Comparison of ENCODE assay signal across 16 mouse cellular contexts in genomic region chr5:149503423-149504175, GRCm38 (mm10). TPM values are rescaled to one million over a fixed set of nuclear protein-coding genes. Genes with fewer than 3 reads are reported as not detected.
A peak's percentile ranks its signal among the peaks of the same experiment; 100 is the strongest.
DNase-seq lines count a peak whose midpoint lies in the region; ATAC-seq and TF ChIP-seq lines count a peak whose summit lies in the region.
"Had no signal": no experiment of that assay in that cellular context is flagged by ENCODE, and none has a peak within 500 bp of the region (broad histone marks: within the 10 kb centered on the region; RNA-seq: fewer than 3 reads in every experiment).

No protein-coding gene starts in this region.

- H3K4me3 ChIP-seq in left cerebral cortex, adult 2 months = peak overlapping the region; percentile 27; the same call in 1 of the 2 replicates
- H3K4me3 ChIP-seq in forebrain, embryonic 15.5 days = 0 out of 2 replicates have a peak overlapping the region, but pooled peaks have one; percentile 4
- H3K4me3 ChIP-seq in hindbrain, embryonic 15.5 days = no peak overlapping the region
- no peak overlapping the region for H3K4me3 ChIP-seq in midbrain, embryonic 14.5 days (replicated peaks; ENCODE audit: low read depth, low read length)
- no peak overlapping the region for H3K4me3 ChIP-seq in kidney, embryonic 16.5 days (ENCODE audit: low read length)
- H3K4me3 ChIP-seq: megakaryocyte, embryonic 14.5 days had no signal

- peak overlapping the region; percentile 27 for H3K4me2 ChIP-seq in forebrain, embryonic 15.5 days (replicated peaks)
- peak overlapping the region; percentile 28 for H3K4me2 ChIP-seq in hindbrain, embryonic 15.5 days
- H3K4me2 ChIP-seq in midbrain, embryonic 14.5 days (ENCODE audit: low read length) = peak overlapping the region; percentile 9; the same call in 1 of the 2 replicates
- H3K4me2 ChIP-seq in kidney, embryonic 16.5 days (replicated peaks; ENCODE audit: low read depth, low read length) = no peak overlapping the region

- DNase-seq in left cerebral cortex, adult 2 months (ENCODE audit: extremely low spot score in 1 of 2, low spot score in 2 of 2) = no peak
- DNase-seq in left cerebral cortex, adult 8-10 months (ENCODE audit: low spot score in 2 of 2) = no peak
- DNase-seq in midbrain, embryonic 14.5 days = peak; percentile 47
- DNase-seq in c-Kit-positive CD71-positive TER-119-positive erythroid progenitor cells, embryonic 14.5 days (ENCODE audit: low spot score) = no peak
- DNase-seq: heart, postnatal 14 days; liver, postnatal 0 days; spleen, adult 18-20 months had no signal

- H3K27me3 ChIP-seq in forebrain, embryonic 15.5 days = no peaks in the 10 kb centered on the region
- H3K27me3 ChIP-seq in hindbrain, embryonic 15.5 days = no peaks in the 10 kb centered on the region
- H3K27me3 ChIP-seq in midbrain, embryonic 14.5 days (ENCODE audit: control insufficient read depth, insufficient read depth, low read length) = no peaks in the 10 kb centered on the region
- H3K27me3 ChIP-seq in kidney, embryonic 16.5 days (ENCODE audit: insufficient read depth, low read length) = no peaks in the 10 kb centered on the region

- peak overlapping the region; percentile 23 for H3K9ac ChIP-seq in forebrain, embryonic 15.5 days (replicated peaks)
- no peak overlapping the region for H3K9ac ChIP-seq in hindbrain, embryonic 15.5 days
- H3K9ac ChIP-seq in midbrain, embryonic 14.5 days (replicated peaks; ENCODE audit: low read length) = no peak overlapping the region; the same call in 1 of the 2 replicates
- no peak overlapping the region for H3K9ac ChIP-seq in kidney, embryonic 16.5 days (replicated peaks; ENCODE audit: low read length)
- H3K9ac ChIP-seq: liver, postnatal 0 days had no signal

- WGBS in forebrain, embryonic 15.5 days = 50% methylated on average over 23 of the region's 23 CpGs
- WGBS in hindbrain, embryonic 15.5 days = 45% methylated on average over 23 of the region's 23 CpGs
- 56% methylated on average over 23 of the region's 23 CpGs for WGBS in midbrain, embryonic 14.5 days
- 84% methylated on average over 23 of the region's 23 CpGs for WGBS in kidney, embryonic 16.5 days

- intact Hi-C loops in left cerebral cortex, adult 2 months (cut with DNase I) = no loop called here

- peak overlapping the region; percentile 78 for H3K27ac ChIP-seq in left cerebral cortex, adult 2 months
- H3K27ac ChIP-seq in forebrain, embryonic 15.5 days (replicated peaks) = peak overlapping the region; percentile 93
- peak overlapping the region; percentile 64 for H3K27ac ChIP-seq in hindbrain, embryonic 15.5 days (replicated peaks)
- peak overlapping the region; percentile 60 for H3K27ac ChIP-seq in midbrain, embryonic 14.5 days (replicated peaks; ENCODE audit: low read depth, low read length)
- H3K27ac ChIP-seq in kidney, embryonic 16.5 days (ENCODE audit: low read length) = no peak overlapping the region

- H3K9me3 ChIP-seq in forebrain, embryonic 15.5 days = no peaks in the 10 kb centered on the region
- no peaks in the 10 kb centered on the region for H3K9me3 ChIP-seq in hindbrain, embryonic 15.5 days
- H3K9me3 ChIP-seq in midbrain, embryonic 14.5 days (ENCODE audit: control insufficient read depth, low read length) = no peaks in the 10 kb centered on the region
- no peaks in the 10 kb centered on the region for H3K9me3 ChIP-seq in kidney, embryonic 16.5 days (ENCODE audit: low read length)

- no peak for TF ChIP-seq CTCF in left cerebral cortex, adult 2 months (IDR thresholded peaks at IDR 0.05)

- peaks cover 26% of the 10 kb centered on the region for H3K4me1 ChIP-seq in forebrain, embryonic 15.5 days
- H3K4me1 ChIP-seq in hindbrain, embryonic 15.5 days (replicated peaks) = peaks cover 12% of the 10 kb centered on the region
- H3K4me1 ChIP-seq in midbrain, embryonic 14.5 days (ENCODE audit: control insufficient read depth, insufficient read depth, low read length) = no peaks in the 10 kb centered on the region
- H3K4me1 ChIP-seq in kidney, embryonic 16.5 days (ENCODE audit: insufficient read depth, low read length) = no peaks in the 10 kb centered on the region

- no peaks in the 10 kb centered on the region for H3K36me3 ChIP-seq in forebrain, embryonic 15.5 days
- H3K36me3 ChIP-seq in hindbrain, embryonic 15.5 days = no peaks in the 10 kb centered on the region
- H3K36me3 ChIP-seq in midbrain, embryonic 14.5 days (ENCODE audit: control insufficient read depth, insufficient read depth, low read length) = no peaks in the 10 kb centered on the region
- no peaks in the 10 kb centered on the region for H3K36me3 ChIP-seq in kidney, embryonic 16.5 days (ENCODE audit: insufficient read depth, low read length)

- peak; percentile 65 for ATAC-seq in forebrain, embryonic 15.5 days (replicated peaks)
- ATAC-seq in hindbrain, embryonic 15.5 days (ENCODE audit: low FRiP score, low read depth) = no peak
- no peak for ATAC-seq in midbrain, embryonic 14.5 days (ENCODE audit: low FRiP score, low TSS enrichment)
- no peak for ATAC-seq in kidney, embryonic 16.5 days (ENCODE audit: low FRiP score, low TSS enrichment)
- ATAC-seq in erythroblast, adult 5-6 weeks (replicated peaks; ENCODE audit: low FRiP score, poor library complexity, severe bottlenecking) = no peak
- ATAC-seq: CD4-positive, CD25-positive, alpha-beta regulatory T cell, adult 4 months; liver, postnatal 0 days had no signal

RNA-seq across cellular contexts. Expression of gene Wdr95, which starts 24.9 kb away (rescaled TPM):
- under 1 TPM; 0.56 to 0.75 TPM for total RNA-seq in left cerebral cortex, adult 2 months (2021)
- 1 to 10 TPM in 1 of 4 experiments, under 1 TPM in 3; 0.15 to 1.9 (median 0.43) TPM for total RNA-seq in left cerebral cortex, adult 8-10 months (2022)
- 0.46 and 0.75 TPM in 2 replicates for polyA plus RNA-seq in forebrain, embryonic 15.5 days (2015; fragmentation: Nextera tagmentation; extraction: Ambion mirVana)
- polyA plus RNA-seq in hindbrain, embryonic 15.5 days (2015; fragmentation: Nextera tagmentation; extraction: Ambion mirVana) = 0.13 and 0.43 TPM in 2 replicates
- 0.30 TPM in 1 of 2 replicates, not detected in the other for polyA plus RNA-seq in midbrain, embryonic 14.5 days (2014; fragmentation: Nextera tagmentation; extraction: Ambion mirVana)
- polyA plus RNA-seq in kidney, embryonic 16.5 days (2015; fragmentation: Nextera tagmentation; extraction: Ambion mirVana) = not detected in 2 replicates
- total RNA-seq in erythroblast, adult 5-6 weeks (2015; ENCODE audit: low replicate concordance) = not detected in 2 replicates
- not detected in 2 replicates for total RNA-seq in erythroblast, adult 5-6 weeks (2017; ENCODE audit: low replicate concordance)
- total RNA-seq: adrenal gland, adult 18-20 months; heart, postnatal 14 days had no signal
- polyA plus RNA-seq: CD4-positive, CD25-positive, alpha-beta regulatory T cell, adult 4 months; kidney, embryonic 14.5 days; limb, embryonic 11.5 days; liver, postnatal 0 days had no signal

Comparison
In these comparisons a context has a peak if more than half of its experiments do, and no peak if none do; other contexts are left out.
1. H3K4me3 ChIP-seq: peak in left cerebral cortex, adult 2 months (single experiment) and forebrain, embryonic 15.5 days (single experiment); none in hindbrain, embryonic 15.5 days (single experiment), midbrain, embryonic 14.5 days (single experiment) and kidney, embryonic 16.5 days (single experiment).